Mouse (Mus musculus) forelimb bud, embryonic 11.5 days (tissue): Measurements from ENCODE around the gene Igf1r.

ENCODE experiments used
- DNase-seq: peaks from one replicate; pipeline ENCODE4 v3.0.0-alpha.2; 2012; ENCODE audit warnings: low read depth, low spot score

Igf1r gene

GRCm38 (mm10) chr7:68224006-68224405 is 271.4 kb downstream of the Igf1r start:
- no peak for DNase-seq

DNA sequence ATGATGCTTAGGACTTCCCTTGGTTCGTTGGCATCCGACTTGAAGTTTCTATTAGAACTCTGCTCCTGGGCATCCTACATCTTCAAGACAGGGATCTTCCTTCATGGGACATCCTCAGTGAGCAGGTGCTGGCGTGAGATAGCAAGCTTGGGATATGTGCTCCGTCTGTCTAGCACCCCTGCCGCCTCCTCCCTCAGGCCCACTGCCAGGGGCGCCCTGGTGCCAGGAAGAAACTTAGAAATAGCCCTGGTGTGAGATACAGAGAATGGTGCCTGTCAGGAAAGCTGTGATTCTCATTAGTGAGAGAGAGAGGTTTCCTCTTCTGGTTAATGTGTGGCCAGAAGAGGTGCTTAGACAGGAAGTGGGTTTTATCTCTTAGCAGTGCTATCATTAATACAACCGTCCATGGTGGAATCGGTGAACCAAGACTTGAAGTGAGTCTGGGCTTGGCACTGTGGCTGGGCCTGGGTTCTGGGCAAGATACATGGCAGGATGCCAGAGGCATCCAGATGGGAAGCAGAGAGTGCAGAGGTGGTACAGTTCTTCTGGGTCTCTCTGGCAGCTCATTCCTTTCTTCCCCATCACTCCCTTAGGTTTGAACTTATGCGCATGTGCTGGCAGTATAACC is 272.9 kb downstream of the Igf1r start:
- no peak for DNase-seq

DNA sequence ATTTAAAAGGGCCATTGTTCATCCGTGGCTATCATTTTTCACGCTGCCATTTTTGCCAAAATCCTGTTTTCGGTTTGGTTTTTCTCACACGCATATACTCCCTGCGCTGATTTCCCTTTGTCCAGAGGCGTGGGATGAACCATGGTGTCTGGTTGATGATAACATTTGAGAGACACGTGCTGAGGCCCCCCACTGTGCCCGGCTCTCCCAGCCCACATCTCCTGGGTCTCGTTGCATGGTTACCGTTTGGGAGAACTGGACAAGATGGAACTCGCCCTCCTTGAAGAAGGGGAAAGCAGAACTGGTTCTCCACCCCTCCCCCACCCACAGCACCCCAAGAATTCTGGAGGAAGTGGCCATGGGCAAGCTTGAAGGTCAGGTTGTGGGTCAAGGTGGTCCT is 274.4 kb downstream of the Igf1r start:
- no peak for DNase-seq

GRCm38 (mm10) chr7:68227621-68228020 is 275.0 kb downstream of the Igf1r start:
- DNase-seq, result no peak

DNA sequence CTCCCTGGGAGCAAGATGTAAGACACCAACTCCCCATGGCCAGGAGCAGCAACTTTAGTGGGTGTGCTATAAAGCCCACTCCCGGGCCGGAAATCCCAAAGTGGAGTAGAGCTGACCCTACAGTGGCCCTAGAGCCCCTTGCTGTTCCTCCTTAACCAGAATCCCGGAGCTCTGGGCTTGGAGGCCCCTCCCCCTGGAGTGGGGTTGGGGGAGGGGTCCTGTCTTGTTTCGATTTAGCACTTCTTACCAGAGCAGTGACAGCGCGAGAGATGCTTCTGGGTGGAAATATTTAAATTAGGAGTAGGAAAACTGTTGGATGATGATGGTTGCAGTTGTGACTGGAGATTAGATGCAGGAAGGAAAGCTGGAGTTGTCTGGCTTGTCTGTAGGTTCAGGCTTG is 275.9 kb downstream of the Igf1r start:
- no peak for DNase-seq

- DNase-seq, result no peak
Measured at GRCm38 (mm10) chr7:68230831-68231230, 278.2 kb downstream of the Igf1r start.

DNA sequence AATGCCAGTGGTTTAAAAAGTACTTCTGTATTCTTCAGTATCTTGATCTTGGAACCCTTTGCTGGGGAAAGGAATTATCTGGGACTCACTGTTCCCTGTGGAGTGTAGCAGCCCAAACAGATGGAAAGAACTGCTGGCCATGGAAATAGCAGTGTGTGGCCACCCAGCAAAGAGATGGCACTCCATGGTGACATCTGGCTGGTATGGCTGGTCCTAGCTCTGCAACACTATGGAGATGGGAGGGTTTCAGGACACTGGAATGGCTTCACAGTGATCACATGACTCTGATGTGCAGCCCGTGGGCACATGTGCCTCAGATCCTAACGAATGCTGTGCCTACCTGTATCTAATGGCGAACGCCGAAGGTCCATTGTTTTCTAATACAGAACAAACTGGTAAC is 279.9 kb downstream of the Igf1r start:
- DNase-seq, result no peak

DNA sequence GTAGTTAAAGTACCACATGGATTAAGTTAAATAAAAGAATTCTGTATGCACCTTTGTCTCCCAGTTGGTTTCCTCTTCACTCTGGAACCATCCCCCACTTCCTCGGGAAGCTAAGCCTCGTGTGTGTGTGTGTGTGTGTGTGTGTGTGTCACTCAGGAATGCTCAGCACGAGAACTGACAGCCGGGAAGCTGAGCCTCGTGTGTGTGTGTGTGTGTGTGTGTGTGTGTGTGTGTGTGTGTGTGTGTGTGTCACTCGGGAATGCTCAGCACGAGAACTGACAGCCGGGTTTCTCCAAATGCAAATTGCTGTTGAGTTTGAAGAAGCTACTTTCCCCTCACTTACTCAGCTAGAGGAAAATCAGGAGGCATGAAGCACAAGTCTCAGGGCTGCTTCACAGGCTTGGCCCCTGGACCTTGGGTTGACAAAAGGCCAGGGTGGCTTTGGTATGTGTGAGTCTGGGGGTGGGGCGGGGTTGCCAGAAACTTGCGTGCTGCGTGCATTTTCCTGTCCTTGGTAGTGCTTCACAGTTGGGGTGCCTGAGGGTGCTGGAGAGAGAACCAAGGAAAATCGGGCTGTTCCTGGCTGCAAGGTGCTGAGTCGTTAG is 281.1 kb downstream of the Igf1r start:
- no peak for DNase-seq

GRCm38 (mm10) chr7:68236817-68237216 is 284.2 kb downstream of the Igf1r start:
- DNase-seq, result no peak

DNA sequence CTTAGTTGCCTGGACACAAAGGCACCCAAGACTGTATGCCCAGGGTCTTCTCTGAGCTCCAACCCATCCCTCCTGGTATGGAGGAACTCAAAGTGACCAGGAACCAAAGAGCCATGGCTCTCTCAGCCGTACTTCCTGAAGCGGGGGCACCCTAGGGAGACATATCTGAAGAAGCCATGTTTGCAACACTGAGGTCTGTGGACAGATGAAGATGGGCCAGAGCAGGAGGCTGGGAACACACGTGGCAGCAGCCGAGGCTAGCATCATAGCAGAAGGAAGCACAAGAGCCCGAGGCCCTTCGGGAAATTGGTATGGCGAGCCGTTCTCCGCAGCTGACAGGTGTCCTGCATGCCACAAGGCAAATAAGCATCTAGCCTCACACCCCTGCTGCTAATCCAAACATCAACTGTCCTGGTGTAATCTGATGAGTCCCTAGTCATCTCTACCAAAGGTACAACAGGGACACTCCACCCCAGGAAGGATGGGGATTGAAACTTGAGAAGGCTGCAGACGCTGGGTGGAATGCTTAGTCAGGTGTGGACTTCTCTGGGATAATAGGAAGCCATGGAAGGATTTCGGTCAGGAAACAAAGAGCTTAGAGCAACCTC is 286.7 kb downstream of the Igf1r start:
- no peak for DNase-seq

DNA sequence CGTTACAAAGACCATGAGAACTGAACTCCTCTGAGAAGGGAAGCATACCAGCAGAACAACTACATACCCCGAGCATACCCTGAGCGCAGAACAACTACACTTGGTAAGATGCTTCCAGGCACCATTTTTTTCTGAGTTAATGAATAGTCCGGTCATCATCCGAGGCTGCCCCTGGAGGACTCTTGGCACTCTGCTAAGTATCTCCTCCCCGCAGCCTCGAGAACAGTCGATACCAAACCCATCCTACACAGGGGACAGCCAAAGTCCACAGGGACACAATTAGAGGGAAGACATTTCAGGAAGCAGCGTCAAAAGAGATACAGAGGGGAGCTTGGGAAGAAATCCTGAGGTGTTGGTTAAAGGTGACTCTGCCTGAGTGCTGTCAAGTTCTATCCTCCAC is 288.6 kb downstream of the Igf1r start:
- DNase-seq, result no peak

DNA sequence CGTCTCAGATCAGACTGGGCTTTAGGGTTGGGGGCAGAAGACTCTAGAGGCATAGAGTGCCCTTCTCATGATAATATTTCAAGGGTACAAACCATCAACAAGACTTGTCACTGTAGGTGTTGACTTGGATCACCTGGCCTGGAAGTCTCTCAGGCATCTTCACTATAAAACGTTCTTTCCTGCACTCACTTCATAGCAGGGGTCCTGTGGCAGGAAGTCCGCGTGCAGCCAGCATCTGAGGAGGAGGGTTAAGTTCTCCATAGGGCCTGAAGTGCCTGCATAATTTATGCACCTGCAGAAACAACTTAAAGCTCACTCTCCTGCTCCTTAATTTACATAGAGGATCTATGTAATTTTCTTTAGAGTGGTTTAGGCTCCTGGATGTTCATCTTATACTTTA is 293.1 kb downstream of the Igf1r start:
- DNase-seq, result no peak

DNA sequence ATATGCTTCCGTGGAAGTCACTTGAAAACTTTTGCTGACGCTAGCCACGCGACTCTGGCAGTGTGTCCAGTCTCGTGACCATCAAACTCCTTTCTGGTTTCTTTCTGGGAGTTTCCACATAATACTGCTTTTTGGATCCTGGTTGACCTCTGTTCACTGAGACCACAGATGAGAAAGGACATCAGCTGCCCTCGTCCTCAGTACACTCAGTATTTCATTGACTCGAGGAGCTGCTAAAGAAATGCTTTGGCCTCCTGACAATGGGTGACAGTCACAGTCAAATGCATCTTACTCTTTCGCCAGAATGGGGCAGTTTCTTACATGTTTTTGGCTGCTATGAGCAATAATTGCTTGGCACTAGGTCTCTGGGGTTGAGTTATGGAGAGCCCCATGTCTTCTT is 293.6 kb downstream of the Igf1r start:
- DNase-seq, result no peak

DNA sequence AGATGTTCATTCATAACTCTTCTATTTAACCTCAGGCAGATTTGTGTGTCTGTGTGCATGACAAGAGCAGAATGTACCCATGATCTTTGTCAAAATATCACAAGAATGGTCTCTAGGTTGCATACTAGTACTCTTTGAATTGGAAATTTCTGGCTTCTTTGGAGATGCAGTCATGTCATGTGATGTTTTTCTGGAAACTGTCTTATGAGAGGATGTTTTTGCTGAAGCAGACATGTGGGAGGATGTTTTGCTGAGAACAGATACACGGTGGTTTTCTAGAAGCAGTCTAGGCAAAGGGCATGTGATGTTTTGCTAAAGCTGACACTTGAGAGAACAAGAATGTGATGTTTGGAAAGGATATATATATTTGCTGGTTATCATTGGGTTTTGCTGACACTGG is 297.8 kb downstream of the Igf1r start:
- DNase-seq, result no peak

- DNase-seq, result no peak
Measured at GRCm38 (mm10) chr7:68250902-68251301, 298.3 kb downstream of the Igf1r start.

DNA sequence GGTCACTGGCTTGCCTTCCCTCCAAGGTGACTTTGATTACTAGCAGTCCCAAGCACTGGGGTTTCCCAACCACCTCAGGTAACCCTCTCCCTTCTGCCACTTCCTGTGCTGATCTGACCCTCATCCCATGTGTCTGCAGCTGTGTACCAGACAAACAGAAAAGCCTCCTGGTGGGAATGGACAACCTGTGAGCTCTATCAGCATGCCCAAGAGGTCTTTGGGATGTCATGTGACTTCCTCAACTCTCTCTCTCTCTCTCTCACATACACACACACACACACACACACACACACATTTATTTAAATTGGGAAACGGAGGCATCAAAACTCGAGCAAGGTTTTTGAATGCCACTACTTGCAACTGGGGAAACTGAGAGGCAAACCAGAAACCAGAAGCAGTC is 305.1 kb downstream of the Igf1r start:
- DNase-seq, result no peak

DNA sequence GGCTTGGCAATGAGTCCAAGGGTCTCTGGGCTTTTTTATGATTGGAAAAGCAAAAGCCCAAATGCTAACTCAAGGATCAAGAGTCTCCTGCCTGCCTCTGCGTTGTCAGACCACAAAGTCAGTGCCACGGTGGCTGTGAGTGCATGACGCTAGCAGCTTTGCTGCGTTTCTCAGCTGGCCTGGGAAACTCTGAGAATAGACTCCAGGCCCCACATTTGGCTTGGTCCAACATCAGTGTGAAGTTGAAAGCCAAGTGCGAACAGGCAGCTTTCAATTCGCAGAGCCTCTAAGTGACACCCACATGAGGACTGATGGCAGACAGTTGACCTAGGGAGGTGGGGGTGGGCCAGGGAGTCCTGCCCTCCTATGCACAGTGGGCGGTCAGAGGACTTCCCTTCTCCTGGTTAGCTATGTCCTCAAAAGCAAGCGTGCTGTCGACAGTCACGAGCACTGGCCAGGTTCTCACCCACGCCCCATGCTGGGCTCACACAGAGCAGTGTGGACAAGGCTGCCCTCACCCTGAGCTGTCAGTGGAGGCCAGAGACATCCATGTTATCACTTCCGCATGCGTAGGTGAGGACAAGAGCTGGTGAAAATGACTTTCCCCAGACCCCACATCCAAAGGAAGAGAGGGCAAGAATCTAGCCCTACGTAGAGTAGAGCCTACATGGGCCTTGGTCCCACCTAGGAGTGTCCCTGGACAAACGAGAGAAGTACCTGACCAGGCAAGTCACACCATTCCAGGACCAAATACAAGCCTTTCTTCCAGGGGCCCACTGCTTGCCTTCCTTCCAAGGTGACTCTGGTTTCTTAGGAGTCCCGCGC is 305.9 kb downstream of the Igf1r start:
- no peak for DNase-seq

DNA sequence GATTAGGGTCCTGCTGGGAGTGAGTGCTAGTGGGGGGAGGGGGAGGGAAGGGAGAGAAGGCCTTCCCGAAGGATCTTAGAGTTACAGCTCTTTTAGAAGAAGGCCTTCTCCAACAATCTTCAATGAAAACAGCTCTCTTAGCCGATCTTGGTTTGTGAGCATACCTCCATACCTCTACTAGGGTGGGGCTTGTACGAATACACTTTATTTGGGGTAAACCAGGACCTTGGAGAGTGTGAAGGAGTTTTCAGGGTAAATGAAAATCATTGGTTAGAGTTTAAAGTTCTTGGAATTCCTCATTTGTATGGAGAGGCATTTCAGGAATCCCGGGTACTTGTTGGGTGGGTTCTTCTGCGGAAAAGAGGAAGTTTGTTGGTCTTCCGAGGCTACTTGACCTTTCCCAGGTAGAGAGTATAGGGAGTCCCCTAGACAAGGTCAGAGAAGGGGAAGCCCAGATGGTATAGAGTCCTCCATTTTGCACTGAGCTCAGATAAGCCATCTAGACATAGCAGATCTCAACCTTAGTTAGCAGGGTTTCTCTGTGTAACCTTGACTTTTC is 307.0 kb downstream of the Igf1r start:
- DNase-seq, result no peak

DNA sequence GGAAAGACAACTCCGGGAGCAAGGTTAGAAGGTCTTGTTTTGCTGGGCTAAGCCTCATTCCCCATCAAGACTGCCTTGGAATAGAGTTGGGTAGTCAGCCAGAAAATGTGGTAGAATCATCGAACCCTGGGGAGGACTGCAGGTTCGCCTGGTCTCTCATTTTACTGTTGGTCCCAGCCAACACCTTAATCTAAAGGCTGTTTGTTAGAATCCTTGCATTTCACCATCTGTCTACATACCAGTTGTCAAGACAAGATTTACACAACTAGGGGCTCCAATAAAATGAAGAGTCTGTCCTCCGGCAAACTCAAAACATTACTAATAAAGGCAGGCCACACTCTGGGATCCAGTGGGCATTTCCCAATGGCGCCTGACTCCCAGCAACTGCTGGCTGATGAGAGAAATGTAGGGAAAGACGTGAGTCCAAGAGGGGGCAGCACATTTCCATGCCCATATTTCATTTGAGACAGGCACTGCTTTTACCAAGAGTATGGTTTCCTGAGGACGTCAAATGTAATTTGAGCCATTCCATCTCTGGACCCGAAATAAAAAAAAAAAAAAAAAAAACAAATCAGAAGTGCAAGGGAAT is 310.1 kb downstream of the Igf1r start:
- DNase-seq, result no peak

- no peak for DNase-seq
Measured at GRCm38 (mm10) chr7:68263346-68264027, 310.9 kb downstream of the Igf1r start.

DNA sequence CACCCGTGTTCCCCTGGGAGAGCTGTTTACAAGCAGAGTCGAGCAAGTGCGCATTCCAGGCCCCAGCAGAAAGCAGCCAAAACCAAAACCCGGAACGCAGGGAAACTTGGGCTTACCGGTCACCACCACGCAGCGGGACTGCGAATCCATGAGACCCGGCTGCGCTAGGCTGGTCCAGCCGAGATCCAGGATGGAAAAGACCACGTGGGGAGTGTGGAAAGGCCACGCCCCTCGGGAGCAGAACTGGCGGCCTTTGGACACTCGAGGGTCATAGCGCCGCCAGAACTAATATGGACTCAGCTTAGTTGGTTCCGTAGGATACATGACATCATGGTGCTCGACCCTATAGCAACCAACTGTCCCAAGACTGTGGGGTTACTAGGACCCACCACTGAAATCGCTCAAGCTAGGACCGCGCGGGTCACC is 311.4 kb downstream of the Igf1r start, which contains the start of gene Pgpep1l:
Gene Pgpep1l (minus strand): TSS at position 206 of the 426 bp plus-strand sequence.
- DNase-seq, result peak; percentile 90
